Mouse (Mus musculus) CH12.LX (cell line): ENCODE measurements around the gene Olfr722. TPM values are rescaled to one million over a fixed set of nuclear protein-coding genes. Genes with fewer than 3 reads are reported as not detected.
"Not testable (repeated sequence)": the region's sequence is repeated elsewhere in the genome, so short reads cannot be mapped to it uniquely, and the experiment has no call there.

Source experiments
- DNase-seq: peaks from one replicate; pipeline ENCODE4 v3.0.0-alpha.2; 2013; ENCODE audit errors: extremely low read depth
- H3K27ac ChIP-seq: 2 replicates; pipeline ENCODE4 v1.5.1; 2012; ENCODE audit warnings: low read depth, mild to moderate bottlenecking, control low read depth, moderate library complexity; ENCODE audit not compliant: insufficient read depth
- H3K27me3 ChIP-seq: replicated peaks from 2 replicates; pipeline ENCODE3; 2012; ENCODE audit warnings: inconsistent platforms
- H3K36me3 ChIP-seq, 2 experiments: replicated peaks in 1 of 2; 2 replicates each; pipeline versions ENCODE3 to v1.6.1; 2012; ENCODE audit warnings: inconsistent platforms in 1 of 2, low read length in 1 of 2, mild to moderate bottlenecking in 1 of 2, mixed read lengths in 1 of 2, moderate library complexity in 1 of 2; ENCODE audit not compliant: control insufficient read depth in 1 of 2, insufficient read depth in 1 of 2
- H3K4me1 ChIP-seq, 2 experiments: 2 replicates each; pipeline ENCODE4 v1.6.1; 2012; ENCODE audit warnings: inconsistent platforms in 1 of 2, moderate library complexity in 1 of 2; ENCODE audit not compliant: insufficient read depth in 2 of 2, control insufficient read depth in 1 of 2
- H3K4me2 ChIP-seq: 2 replicates; pipeline ENCODE4 v1.6.1; 2012; ENCODE audit warnings: low read depth, mild to moderate bottlenecking, control low read depth; ENCODE audit not compliant: poor library complexity, insufficient read depth, severe bottlenecking
- H3K4me3 ChIP-seq, 3 experiments: fragments of 150-350 bp in 1 of 3; sonication (generic) in 1 of 3; replicated peaks in 1 of 3; 2 replicates each; pipeline versions ENCODE3 to v1.5.1; 2011 to 2012; ENCODE audit warnings: low read depth in 2 of 3, low read length in 2 of 3, mild to moderate bottlenecking in 2 of 3, moderate library complexity in 2 of 3, control low read depth in 1 of 3, improper control_type of control experiment in 1 of 3, inconsistent platforms in 1 of 3, mixed read lengths in 1 of 3; ENCODE audit not compliant: poor library complexity in 1 of 3
- H3K79me2 ChIP-seq: replicated peaks from 2 replicates; pipeline ENCODE4 v1.6.1; 2012; ENCODE audit warnings: mild to moderate bottlenecking, moderate library complexity; ENCODE audit not compliant: control insufficient read depth, poor library complexity, insufficient read depth, severe bottlenecking; ENCODE audit errors: extremely low read depth
- H3K9ac ChIP-seq: 2 replicates; pipeline ENCODE4 v1.6.1; 2012; ENCODE audit warnings: low read depth, mild to moderate bottlenecking, control low read depth, moderate library complexity; ENCODE audit not compliant: insufficient read depth
- H3K9me3 ChIP-seq: replicated peaks from 2 replicates; pipeline ENCODE3; 2012; ENCODE audit warnings: low read length, inconsistent platforms, mixed read lengths
- CHD1 ChIP-seq: IDR thresholded peaks from 2 replicates; pipeline ENCODE4 v1.6.1; 2012; ENCODE audit warnings: low read depth, low read length, improper control_type of control experiment, inconsistent platforms
- CTCF ChIP-seq, 2 experiments: IDR thresholded peaks in 1 of 2; conservative IDR thresholded peaks in 1 of 2; 2 replicates each; pipeline ENCODE4 v1.5.1; 2011 to 2012; ENCODE audit warnings: low read depth in 2 of 2, low read length in 2 of 2, improper control_type of control experiment in 1 of 2, inconsistent platforms in 1 of 2, mild to moderate bottlenecking in 1 of 2, moderate library complexity in 1 of 2
- E2F4 ChIP-seq: IDR thresholded peaks from 2 replicates; pipeline ENCODE4 v1.6.1; 2011; ENCODE audit warnings: low read depth, low read length, improper control_type of control experiment; ENCODE audit not compliant: insufficient replicate concordance
- ETS1 ChIP-seq: conservative IDR thresholded peaks from 2 replicates; pipeline ENCODE4 v1.6.1; 2012; ENCODE audit warnings: low read depth, mild to moderate bottlenecking, inconsistent platforms, low read length, improper control_type of control experiment, moderate library complexity
- GABPA ChIP-seq: IDR thresholded peaks from 2 replicates; pipeline ENCODE4 v1.6.1; 2012; ENCODE audit warnings: low read depth, low read length, improper control_type of control experiment, inconsistent platforms; ENCODE audit not compliant: insufficient replicate concordance
- HCFC1 ChIP-seq: IDR thresholded peaks from 2 replicates; pipeline ENCODE4 v1.6.1; 2012; ENCODE audit warnings: low read depth, mild to moderate bottlenecking, inconsistent platforms, low read length, improper control_type of control experiment
- IRF4 ChIP-seq: IDR thresholded peaks from 2 replicates; pipeline ENCODE4 v1.6.1; 2014; ENCODE audit warnings: low read depth, mild to moderate bottlenecking, inconsistent platforms, low read length, improper control_type of control experiment
- JUN ChIP-seq: IDR thresholded peaks from 2 replicates; pipeline ENCODE4 v1.6.1; 2011; ENCODE audit warnings: low read depth, mild to moderate bottlenecking, low read length, improper control_type of control experiment, moderate library complexity; ENCODE audit not compliant: insufficient read depth
- KAT2A ChIP-seq: IDR thresholded peaks from 2 replicates; pipeline ENCODE4 v1.6.1; 2012; ENCODE audit warnings: low read length, improper control_type of control experiment, inconsistent platforms; ENCODE audit not compliant: insufficient replicate concordance
- MAFK ChIP-seq: IDR thresholded peaks from 2 replicates; pipeline ENCODE4 v1.6.1; 2011; ENCODE audit warnings: low read length, improper control_type of control experiment; ENCODE audit not compliant: insufficient replicate concordance
- MAX ChIP-seq: IDR thresholded peaks from 2 replicates; pipeline ENCODE4 v1.6.1; 2011; ENCODE audit warnings: low read length, improper control_type of control experiment
- MAZ ChIP-seq: IDR thresholded peaks from 2 replicates; pipeline ENCODE4 v1.6.1; 2012; ENCODE audit warnings: low read depth, mild to moderate bottlenecking, inconsistent platforms, low read length, improper control_type of control experiment, moderate library complexity
- MXI1 ChIP-seq: IDR thresholded peaks from 2 replicates; pipeline ENCODE4 v1.6.1; 2011; ENCODE audit warnings: mild to moderate bottlenecking, low read depth, low read length, improper control_type of control experiment
- MYC ChIP-seq: IDR thresholded peaks from 2 replicates; pipeline ENCODE4 v1.6.1; 2011; ENCODE audit warnings: low read depth, mild to moderate bottlenecking, improper control_type of control experiment, low read length
- NELFE ChIP-seq: IDR thresholded peaks from 2 replicates; pipeline ENCODE4 v1.6.1; 2011; ENCODE audit warnings: low read depth, low read length, improper control_type of control experiment
- NRF1 ChIP-seq: IDR thresholded peaks from 2 replicates; pipeline ENCODE4 v1.6.1; 2014; ENCODE audit warnings: low read depth, mild to moderate bottlenecking, inconsistent platforms, low read length, improper control_type of control experiment, moderate library complexity
- POLR2A ChIP-seq: IDR thresholded peaks from 2 replicates; pipeline ENCODE4 v1.6.1; 2011; ENCODE audit warnings: low read depth, mild to moderate bottlenecking, improper control_type of control experiment, low read length
- POLR2AphosphoS2 ChIP-seq: IDR thresholded peaks from 2 replicates; pipeline ENCODE4 v1.6.1; 2011; ENCODE audit warnings: low read depth, low read length, improper control_type of control experiment
- RCOR1 ChIP-seq: conservative IDR thresholded peaks from 2 replicates; pipeline ENCODE4 v1.6.1; 2012; ENCODE audit warnings: low read depth, mild to moderate bottlenecking, inconsistent platforms, low read length, improper control_type of control experiment
- SIN3A ChIP-seq: IDR thresholded peaks from 2 replicates; pipeline ENCODE4 v1.6.1; 2012; ENCODE audit warnings: low read length, improper control_type of control experiment, inconsistent platforms
- TBP ChIP-seq: conservative IDR thresholded peaks from 2 replicates; pipeline ENCODE4 v1.6.1; 2011; ENCODE audit warnings: low read depth, low read length, improper control_type of control experiment
- TCF12 ChIP-seq: IDR thresholded peaks from 2 replicates; pipeline ENCODE4 v1.6.1; 2014; ENCODE audit warnings: low read depth, mild to moderate bottlenecking, inconsistent platforms, low read length, improper control_type of control experiment
- USF1 ChIP-seq: IDR thresholded peaks from 2 replicates; pipeline ENCODE4 v1.6.1; 2014; ENCODE audit warnings: low read depth, mild to moderate bottlenecking, inconsistent platforms, low read length, improper control_type of control experiment
- USF2 ChIP-seq: conservative IDR thresholded peaks from 2 replicates; pipeline ENCODE4 v1.6.1; 2011; ENCODE audit warnings: low read depth, low read length, improper control_type of control experiment
- ZMIZ1 ChIP-seq: IDR thresholded peaks from 2 replicates; pipeline ENCODE4 v1.6.1; 2012; ENCODE audit warnings: low read depth, mild to moderate bottlenecking, inconsistent platforms, low read length, improper control_type of control experiment
- dilution Hi-C: fragments of 300-500 bp; cut with MboI; formaldehyde crosslinking; loops from 2 replicates; pipeline ENCODE4 v1.14.3; 2020; ENCODE audit warnings: low sequenced_read_pairs; ENCODE audit not compliant: extremely low pct_unique_long_range_greater_than_20kb, extremely low pct_ligation_motif_present
- in situ Hi-C: fragments of 300-500 bp; cut with MboI; formaldehyde crosslinking; loops from 3 replicates; pipeline ENCODE4 v1.14.3; 2019; ENCODE audit warnings: low sequenced_read_pairs, low pct_ligation_motif_present, low pct_unique_long_range_greater_than_20kb, mixed read lengths
- polyA plus RNA-seq: library from polyadenylated mRNA; unstranded; fragments of >175 nt; gene quantifications from 2 replicates; pipeline ENCODE4 v1.2.1, GENCODE M21; 2012; ENCODE audit warnings: low read depth; ENCODE audit not compliant: insufficient read length
- total RNA-seq, 2 experiments: library from RNA; depleted of rRNA; stranded (reverse); fragments of 300-350 nt in 1 of 2; fragments of >200 nt in 1 of 2; gene quantifications; 2 replicates each; pipeline ENCODE4 v1.2.3; 2012 to 2014

Olfr722 gene
- total RNA-seq (2012; rRNA removed) (not detected in 2 replicates), total RNA-seq (2014; rRNA removed) (not detected in 2 replicates), polyA plus RNA-seq (not detected in 2 replicates)

- Histone ChIP-seq H3K36me3 (no peaks in the 10 kb centered on the region), H3K9ac (no peak within 1 kb of the TSS), H3K4me1 (no peaks in the 10 kb centered on the region), H3K4me2 (no peak within 1 kb of the TSS), H3K4me3 (no peak within 1 kb of the TSS)
- dilution Hi-C loops (no loop called here), in situ Hi-C loops (no loop called here)
- TF ChIP-seq MXI1 = no peak
- no peak for TF ChIP-seq GABPA
- TF ChIP-seq USF2 = no peak
- TF ChIP-seq HCFC1 = no peak
- no peak for TF ChIP-seq CHD1
- no peak for TF ChIP-seq KAT2A
- no peak for TF ChIP-seq ZMIZ1
- TF ChIP-seq MAX = no peak
- TF ChIP-seq JUN = no peak
- TF ChIP-seq MYC = no peak
- TF ChIP-seq, all 38 proteins: peak for 0
- Histone ChIP-seq H3K27ac (no peak within 1 kb of the TSS), H3K9me3 (no peaks in the 10 kb centered on the region), H3K79me2 (no peaks in the 10 kb centered on the region), H3K27me3 (no peaks in the 10 kb centered on the region)
- DNase-seq = no peak
Observed at GRCm38 (mm10) chr14:49901899-49902298, at the start of gene Olfr722. TSS of gene Olfr722 (minus strand) at chr14:49901999.

- H3K36me3 ChIP-seq, H3K27me3 ChIP-seq, H3K9me3 ChIP-seq, H3K27ac ChIP-seq, in situ Hi-C loops, H3K9ac ChIP-seq, DNase-seq, dilution Hi-C loops, H3K4me1 ChIP-seq, H3K79me2 ChIP-seq, H3K4me3 ChIP-seq, H3K4me2 ChIP-seq: not testable (repeated sequence)
Observed at GRCm38 (mm10) chr14:49931687-49932086, 29.9 kb upstream of the Olfr722 start, which contains the start of gene Olfr723. TSS of gene Olfr723 (minus strand) at chr14:49931787.

- no peak overlapping the region for H3K4me2 ChIP-seq
- TF ChIP-seq ETS1 (no peak), USF2 (no peak), USF1 (no peak), TCF12 (no peak), NELFE (no peak), ZMIZ1 (no peak), E2F4 (no peak), IRF4 (no peak), MYC (no peak), SIN3A (no peak), JUN (no peak), MXI1 (no peak), HCFC1 (no peak), NRF1 (no peak), RCOR1 (no peak), TBP (no peak), MAX (peak; percentile 34; the same call in 1 of the 2 replicates), GABPA (no peak), MAZ (no peak), CTCF (conservative IDR thresholded peaks at IDR 0.05 in 1 of 2, IDR thresholded peaks at IDR 0.05 in 1 of 2; ENCODE audit: low read depth in 2 of 2, low read length in 2 of 2) (peak; percentile 55 to 63), POLR2AphosphoS2 (no peak), POLR2A (no peak), MAFK (peak; percentile 96)
Observed at GRCm38 (mm10) chr14:49860387-49860786, 41.4 kb downstream of the Olfr722 start.

More at GRCm38 (mm10) chr14:49860387-49860786, 41.4 kb downstream of the Olfr722 start:
- Histone ChIP-seq H3K9me3 (no peaks in the 10 kb centered on the region), H3K4me3 (no peak overlapping the region), H3K27me3 (no peaks in the 10 kb centered on the region), H3K79me2 (no peaks in the 10 kb centered on the region), H3K4me1 (no peaks in the 10 kb centered on the region), H3K9ac (no peak overlapping the region), H3K27ac (no peak overlapping the region), H3K36me3 (no peaks in the 10 kb centered on the region)
- in situ Hi-C loops (no loop called here), dilution Hi-C loops (no loop called here)
- peak; percentile 51 for DNase-seq
